Mouse (Mus musculus): ENCODE data around the gene Cux1.
"Not testable (repeated sequence)": the region's sequence is repeated elsewhere in the genome, so short reads cannot be mapped to it uniquely, and the experiment has no call there.

Gene Cux1

GRCm38 (mm10) chr5:136245541-136246451, 321.5 kb downstream of the Cux1 start:
- in situ Hi-C loops (cut with MboI, MseI): loop anchor here (5.0 kb wide), 1 partner anchor 43 kb away; no protein-coding TSS in a partner anchor

- in situ Hi-C loops (cut with MboI, MseI): loop anchor here (5.0 kb wide), 1 partner anchor 43 kb away; no protein-coding TSS in a partner anchor
These were observed 322.3 kb downstream of the Cux1 start for GRCm38 (mm10) chr5:136244762-136245540.

GRCm38 (mm10) chr5:136243851-136244761, 323.2 kb downstream of the Cux1 start:
- in situ Hi-C loops (cut with MboI, MseI): no loop called here

- in situ Hi-C loops (cut with MboI, MseI): no loop called here
These were observed 326.1 kb downstream of the Cux1 start for GRCm38 (mm10) chr5:136241161-136241560.

- in situ Hi-C loops (cut with MboI, MseI): no loop called here
These were observed 326.9 kb downstream of the Cux1 start for GRCm38 (mm10) chr5:136240381-136240780.

- in situ Hi-C loops (cut with MboI, MseI): no loop called here
These were observed 329.7 kb downstream of the Cux1 start for GRCm38 (mm10) chr5:136237607-136238006.

- in situ Hi-C loops (cut with MboI, MseI): no loop called here
These were observed 330.7 kb downstream of the Cux1 start for GRCm38 (mm10) chr5:136236611-136237010.

GRCm38 (mm10) chr5:136230348-136231035, 336.8 kb downstream of the Cux1 start:
- in situ Hi-C loops (cut with MboI, MseI): no loop called here

- in situ Hi-C loops (cut with MboI, MseI): no loop called here
These were observed 340.9 kb downstream of the Cux1 start for GRCm38 (mm10) chr5:136226246-136226876.

GRCm38 (mm10) chr5:136218585-136218984, 348.7 kb downstream of the Cux1 start:
- in situ Hi-C loops (cut with MboI, MseI): no loop called here

GRCm38 (mm10) chr5:136217932-136218381, 349.3 kb downstream of the Cux1 start:
- in situ Hi-C loops (cut with MboI, MseI): no loop called here

- in situ Hi-C loops (cut with MboI, MseI): no loop called here
These were observed 350.2 kb downstream of the Cux1 start for GRCm38 (mm10) chr5:136217004-136217665.

GRCm38 (mm10) chr5:136215958-136216357, 351.3 kb downstream of the Cux1 start:
- in situ Hi-C loops (cut with MboI, MseI): no loop called here

- in situ Hi-C loops (cut with MboI, MseI): no loop called here
These were observed 352.1 kb downstream of the Cux1 start for GRCm38 (mm10) chr5:136215211-136215610.

- in situ Hi-C loops (cut with MboI, MseI): no loop called here
These were observed 353.6 kb downstream of the Cux1 start for GRCm38 (mm10) chr5:136213716-136214115.

- in situ Hi-C loops (cut with MboI, MseI): no loop called here
These were observed 354.6 kb downstream of the Cux1 start for GRCm38 (mm10) chr5:136212716-136213115.

GRCm38 (mm10) chr5:136211341-136212102, 355.8 kb downstream of the Cux1 start:
- in situ Hi-C loops (cut with MboI, MseI): not testable (repeated sequence)

- in situ Hi-C loops (cut with MboI, MseI): no loop called here
These were observed 356.7 kb downstream of the Cux1 start for GRCm38 (mm10) chr5:136210549-136210948.

- in situ Hi-C loops (cut with MboI, MseI): loop anchor here (5.0 kb wide), 1 partner anchor 45 kb away; the partner anchor contains the start of gene Sh2b2
These were observed 365.5 kb downstream of the Cux1 start for GRCm38 (mm10) chr5:136201832-136202231.

Data from T-helper 1 cell (primary cell).